In the genomic region with DNA sequence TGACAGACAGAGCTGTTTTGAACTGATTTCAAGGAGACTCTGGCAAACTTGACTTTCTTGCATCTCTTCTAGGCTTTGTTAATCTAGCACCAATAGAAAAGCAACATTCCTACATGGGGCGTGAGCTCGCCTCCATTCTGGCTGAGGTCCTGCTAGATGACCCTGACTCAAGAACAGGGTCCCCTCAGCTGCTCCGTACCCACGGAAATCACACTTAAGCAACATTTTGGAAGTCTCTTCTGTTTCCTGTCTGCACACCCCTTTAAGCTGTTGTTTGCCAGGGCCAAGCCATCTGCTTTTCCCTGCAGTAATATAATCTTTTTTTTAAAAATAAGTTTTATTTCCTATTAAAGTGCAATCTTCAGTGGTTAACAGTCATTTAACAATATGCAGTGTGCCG, we compare ENCODE assay signal across 19 mouse cellular contexts.
"Had no signal": no experiment of that assay in that cellular context is flagged by ENCODE, and none has a peak within 500 bp of the region (broad histone marks: within the 10 kb centered on the region; RNA-seq: fewer than 3 reads in every experiment).

No protein-coding gene starts in this region.

- H3K36me3 ChIP-seq: liver, embryonic 12.5 days; midbrain, embryonic 10.5 days; midbrain, embryonic 12.5 days; neural tube, embryonic 13.5 days; neural tube, embryonic 15.5 days had no signal

- H3K4me1 ChIP-seq: neural tube, embryonic 15.5 days had no signal

- DNase-seq: lung, embryonic 14.5 days; lung, postnatal 14 days; midbrain, embryonic 14.5 days; retina, postnatal 1 day; right cerebral cortex, adult 18-20 months; right cerebral cortex, postnatal 25 days; right cerebral cortex, postnatal 4 days; spleen, adult 18-20 months; thymus, adult 18-20 months; thymus, postnatal 14 days; thymus, postnatal 36 days had no signal

- ATAC-seq: liver, embryonic 12.5 days; midbrain, embryonic 16.5 days had no signal

- H3K9ac ChIP-seq: liver, embryonic 12.5 days; liver, embryonic 14.5 days; lung, embryonic 14.5 days; midbrain, embryonic 12.5 days; neural tube, embryonic 13.5 days; neural tube, embryonic 15.5 days had no signal

- H3K4me2 ChIP-seq: liver, embryonic 12.5 days; lung, embryonic 14.5 days; midbrain, embryonic 12.5 days; neural tube, embryonic 13.5 days; neural tube, embryonic 15.5 days had no signal

- H3K27ac ChIP-seq: liver, embryonic 12.5 days; liver, embryonic 14.5 days; midbrain, embryonic 10.5 days; midbrain, embryonic 12.5 days; neural tube, embryonic 13.5 days; neural tube, embryonic 15.5 days had no signal

- H3K4me3 ChIP-seq: liver, embryonic 12.5 days; midbrain, embryonic 10.5 days; midbrain, embryonic 12.5 days; myocyte; neural tube, embryonic 13.5 days; neural tube, embryonic 15.5 days had no signal

- H3K27me3 ChIP-seq: liver, embryonic 12.5 days; midbrain, embryonic 12.5 days; neural tube, embryonic 13.5 days; neural tube, embryonic 15.5 days had no signal

- H3K9me3 ChIP-seq: liver, embryonic 12.5 days; midbrain, embryonic 10.5 days; midbrain, embryonic 12.5 days; neural tube, embryonic 13.5 days; neural tube, embryonic 15.5 days had no signal
